Mouse (Mus musculus) 3134 (cell line): ENCODE data around the gene Psmg4.

Experiments used
- DNase-seq: peaks from one replicate; pipeline ENCODE4 v3.0.0-alpha.2; 2011; ENCODE audit warnings: low spot score; ENCODE audit not compliant: insufficient read length; ENCODE audit errors: extremely low read depth

The Psmg4 gene

DNA sequence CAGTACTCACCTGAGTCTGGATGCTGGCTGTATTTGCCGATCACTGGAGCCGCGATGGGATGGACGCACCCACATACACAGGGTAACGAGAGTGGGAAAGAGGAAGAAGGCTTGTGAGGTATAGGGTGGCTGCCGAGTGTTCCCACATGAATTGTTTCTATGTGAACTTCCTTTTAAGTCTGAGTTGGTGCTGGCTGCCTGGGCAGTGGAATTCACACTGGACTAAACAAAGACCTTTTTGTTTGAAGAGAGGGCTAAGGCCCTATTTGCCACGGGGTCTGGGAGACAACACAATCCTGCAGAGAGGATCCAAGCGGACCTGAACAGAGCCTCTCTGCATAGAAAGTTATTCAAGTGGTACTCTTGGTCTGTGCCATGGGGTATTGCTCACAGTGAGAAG, 30.6 kb downstream of the Psmg4 start:
- DNase-seq = no peak

DNA sequence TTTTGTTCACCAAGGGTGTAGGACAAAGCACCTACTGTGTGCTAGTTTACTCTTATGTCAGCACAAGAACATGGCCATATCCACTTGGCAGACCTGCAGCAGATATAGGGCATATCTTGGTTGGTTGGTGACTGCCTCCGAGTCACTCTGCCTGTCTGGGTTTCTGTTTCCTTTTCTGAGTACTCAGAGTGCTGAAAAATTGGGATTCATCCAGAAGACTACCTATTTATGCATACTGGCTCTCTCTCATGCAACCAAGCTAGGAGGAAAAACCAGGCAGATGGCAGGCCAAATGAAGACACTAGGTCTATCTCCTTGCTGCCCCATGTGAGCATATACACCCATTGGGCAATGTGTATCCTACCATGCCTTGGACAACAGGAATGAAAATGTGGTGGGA, 32.9 kb downstream of the Psmg4 start:
- no peak for DNase-seq

DNA sequence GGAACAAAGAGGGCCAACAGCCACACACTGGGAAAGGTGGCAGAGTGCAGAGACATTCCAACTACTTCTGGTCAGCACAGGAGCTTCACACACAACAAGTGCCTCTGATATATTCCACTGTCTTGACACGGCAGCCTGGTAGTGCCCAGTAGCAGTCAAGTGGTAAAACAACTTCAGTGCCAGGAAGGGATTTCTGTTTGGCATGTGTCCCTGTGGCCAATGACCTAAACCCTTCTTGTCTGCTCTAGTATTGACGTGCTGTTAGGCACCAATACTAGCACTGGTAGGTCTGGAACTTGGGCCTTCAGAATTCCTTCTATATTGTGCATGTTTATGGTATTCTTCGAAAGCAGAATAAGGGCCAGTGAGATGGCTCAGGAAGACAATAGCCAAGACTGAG, 42.5 kb downstream of the Psmg4 start:
- no peak for DNase-seq

GRCm38 (mm10) chr13:34207714-34208470, 45.1 kb downstream of the Psmg4 start:
- DNase-seq = no peak

DNA sequence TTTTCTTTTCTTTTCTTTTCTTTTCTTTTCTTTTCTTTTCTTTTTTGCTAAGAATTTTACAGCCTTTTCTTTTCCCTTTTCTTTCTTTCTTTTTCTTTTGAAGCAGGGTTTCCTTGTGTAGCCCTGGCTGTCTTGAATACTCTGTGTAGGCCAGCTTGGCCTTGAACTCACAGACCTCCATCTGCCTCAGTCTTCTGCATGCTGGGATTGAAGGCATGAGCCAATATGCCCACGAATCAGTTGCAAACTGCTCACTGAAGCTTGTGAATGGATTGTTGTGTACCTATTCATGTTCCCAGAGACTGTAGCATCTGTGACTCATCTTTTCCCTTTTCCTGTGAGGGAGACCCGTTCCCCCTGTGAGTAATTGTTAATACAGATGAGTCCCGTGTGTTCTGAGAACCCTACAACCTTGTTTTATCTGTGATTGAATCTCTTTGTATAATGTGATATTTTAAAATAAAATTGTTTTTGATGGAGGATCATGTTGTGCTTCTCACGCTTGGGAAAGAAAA, 48.6 kb downstream of the Psmg4 start:
- peak; percentile 29 for DNase-seq

DNA sequence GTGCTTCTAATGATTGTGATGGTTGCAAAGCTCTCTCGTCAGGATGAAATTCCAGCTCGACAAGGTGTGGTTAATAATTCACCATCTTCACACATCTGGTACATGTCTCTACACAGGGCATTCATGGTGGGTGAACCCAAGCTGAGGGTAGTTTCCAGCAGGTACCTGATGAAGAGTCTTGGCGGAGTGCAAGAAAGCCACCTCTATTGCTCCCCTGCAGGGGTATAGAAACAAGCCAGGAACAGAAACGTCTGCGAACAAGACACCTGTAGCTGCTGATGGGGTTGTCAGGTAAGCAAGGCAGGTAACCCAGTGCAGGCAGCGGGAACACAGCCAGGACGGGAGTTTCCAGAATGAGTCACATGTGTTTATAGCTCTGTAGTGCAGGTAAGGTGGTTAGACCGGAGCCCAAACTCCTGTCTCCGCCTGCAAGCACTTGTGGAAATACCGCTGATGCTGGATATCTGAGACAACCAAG, 50.0 kb downstream of the Psmg4 start:
- DNase-seq = no peak

DNA sequence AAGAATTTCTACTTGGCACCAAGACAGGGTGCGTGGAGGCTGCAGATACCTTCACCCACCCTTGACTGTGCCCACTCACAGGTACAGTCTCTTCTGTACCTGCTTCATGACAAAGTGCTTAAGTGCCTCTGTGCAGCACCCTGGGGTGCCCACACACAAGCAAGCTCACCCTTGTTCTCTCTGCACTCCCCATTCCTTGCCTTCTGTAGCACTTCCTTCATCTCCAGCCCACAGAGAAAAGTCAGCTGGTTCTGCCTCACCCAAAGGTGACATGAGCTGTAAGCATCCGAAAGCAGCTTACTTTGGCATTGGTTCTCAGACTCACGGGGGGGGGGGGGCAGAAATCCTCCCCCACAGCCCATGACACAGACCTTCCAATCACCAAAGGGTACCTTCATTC, 52.1 kb downstream of the Psmg4 start:
- no peak for DNase-seq

DNA sequence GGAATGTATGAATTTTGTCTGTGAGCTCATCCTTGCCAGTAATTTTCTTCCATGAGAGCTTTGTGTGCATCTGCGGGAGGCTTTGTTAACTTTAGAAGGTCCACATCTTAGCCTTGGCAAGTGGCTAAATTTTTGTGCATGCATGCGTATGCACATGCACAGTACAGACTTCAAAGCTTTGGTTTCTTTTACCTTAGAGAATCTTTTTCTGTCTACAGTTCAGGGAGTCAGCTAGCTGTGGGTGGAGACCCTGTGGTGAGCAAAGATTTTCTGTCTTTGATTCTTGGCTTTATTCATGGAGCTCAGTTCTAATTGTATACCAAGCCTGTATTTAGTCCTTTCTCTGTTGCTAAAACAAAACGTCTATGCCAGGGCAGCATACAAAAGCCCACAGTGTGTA, 56.0 kb downstream of the Psmg4 start:
- DNase-seq = no peak

DNA sequence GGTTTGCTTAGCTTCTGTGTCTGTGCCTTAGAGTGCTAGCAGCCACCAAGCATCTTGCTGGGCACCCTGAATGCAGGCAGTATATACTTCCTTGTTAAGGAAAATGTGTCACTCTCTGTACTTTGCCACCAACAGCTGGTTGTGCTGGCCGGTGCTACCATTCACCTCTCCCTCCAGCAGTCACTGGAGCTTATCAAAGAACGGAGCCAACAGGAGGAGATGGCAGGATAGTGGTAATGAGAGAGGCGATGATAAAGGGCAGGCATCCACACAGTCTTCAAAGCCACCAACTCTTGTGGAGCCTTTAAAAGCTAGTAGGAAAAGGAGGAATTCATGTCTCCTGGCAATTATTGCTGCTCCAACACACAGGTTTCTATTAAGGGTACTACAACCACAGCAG, 57.0 kb downstream of the Psmg4 start:
- DNase-seq = no peak

- no peak for DNase-seq
Observed at GRCm38 (mm10) chr13:34222985-34223384, 60.2 kb downstream of the Psmg4 start.

GRCm38 (mm10) chr13:34226940-34227339, 64.2 kb downstream of the Psmg4 start:
- no peak for DNase-seq
